Mouse (Mus musculus): Measurements from ENCODE around the gene Mprip.

Gene Mprip

GRCm38 (mm10) chr11:59769307-59769706 is 108.2 kb downstream of the Mprip start:
- no peak for DNase-seq

- no peak for DNase-seq
These were observed 108.6 kb downstream of the Mprip start for GRCm38 (mm10) chr11:59769738-59770137.

- no peak for DNase-seq
These were observed 109.6 kb downstream of the Mprip start for GRCm38 (mm10) chr11:59770753-59771152.

GRCm38 (mm10) chr11:59772291-59772690 is 111.2 kb downstream of the Mprip start:
- DNase-seq: no peak

GRCm38 (mm10) chr11:59772902-59773301 is 111.8 kb downstream of the Mprip start:
- no peak for DNase-seq

GRCm38 (mm10) chr11:59774522-59774921 is 113.4 kb downstream of the Mprip start:
- DNase-seq: no peak

- no peak for DNase-seq
These were observed 114.5 kb downstream of the Mprip start for GRCm38 (mm10) chr11:59775435-59776148.

GRCm38 (mm10) chr11:59777259-59777658 is 116.2 kb downstream of the Mprip start:
- DNase-seq: no peak

- DNase-seq: peak; percentile 83
These were observed 117.2 kb downstream of the Mprip start for GRCm38 (mm10) chr11:59778181-59778873.

- no peak for DNase-seq
These were observed 117.7 kb downstream of the Mprip start for GRCm38 (mm10) chr11:59778874-59779223.

- no peak for DNase-seq
These were observed 118.3 kb downstream of the Mprip start for GRCm38 (mm10) chr11:59779406-59779805.

GRCm38 (mm10) chr11:59780241-59780640 is 119.1 kb downstream of the Mprip start:
- no peak for DNase-seq

- DNase-seq: no peak
These were observed 121.0 kb downstream of the Mprip start for GRCm38 (mm10) chr11:59782091-59782590.

GRCm38 (mm10) chr11:59783591-59783990 is 122.5 kb downstream of the Mprip start:
- no peak for DNase-seq

GRCm38 (mm10) chr11:59786444-59787198 is 125.5 kb downstream of the Mprip start:
- no peak for DNase-seq

- DNase-seq: peak; percentile 83
These were observed 126.2 kb downstream of the Mprip start, which contains the start of gene Pld6 for GRCm38 (mm10) chr11:59787199-59787781. Pld6 (minus strand) TSS chr11:59787645.

GRCm38 (mm10) chr11:59789311-59789710 is 128.2 kb downstream of the Mprip start:
- no peak for DNase-seq

GRCm38 (mm10) chr11:59793390-59793789 is 132.3 kb downstream of the Mprip start:
- DNase-seq: no peak

GRCm38 (mm10) chr11:59800412-59800811 is 139.3 kb downstream of the Mprip start:
- DNase-seq: no peak

GRCm38 (mm10) chr11:59801881-59802280 is 140.8 kb downstream of the Mprip start:
- no peak for DNase-seq

GRCm38 (mm10) chr11:59803516-59803915 is 142.4 kb downstream of the Mprip start:
- DNase-seq: no peak

- DNase-seq: no peak
These were observed 143.5 kb downstream of the Mprip start for GRCm38 (mm10) chr11:59804409-59805110.
